Mouse (Mus musculus) spleen, embryonic (tissue): Measurements from ENCODE around the gene March6.

Experiments used
- CTCF ChIA-PET: fragments of 350-600 bp; sonication (Branson Sonifier 250); formaldehyde crosslinking; loops from one replicate; lab custom pipeline; 2022; lab: Charles Lee

March6 gene

GRCm38 (mm10) chr15:31517186-31517585 is 13.7 kb downstream of the March6 start:
- CTCF ChIA-PET, result no interaction called here

DNA sequence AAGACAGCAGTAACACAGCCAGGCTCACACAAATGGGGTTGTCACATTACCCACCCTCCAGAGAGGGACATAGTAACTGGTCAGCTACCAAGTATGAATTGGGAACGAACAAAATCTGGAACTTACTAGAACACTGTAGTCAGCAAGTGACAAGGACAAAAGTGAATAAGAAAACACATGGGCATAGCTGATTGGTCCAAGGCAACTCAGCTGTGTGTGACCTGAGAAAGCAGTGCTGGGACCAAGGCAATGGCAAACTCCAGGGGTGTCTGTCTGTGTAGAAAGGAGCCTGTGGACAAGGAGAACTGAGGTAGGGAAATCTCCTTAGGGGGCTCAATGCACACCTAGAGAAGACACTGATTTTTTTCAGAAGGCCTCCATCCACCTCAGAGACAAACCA is 19.1 kb downstream of the March6 start:
- CTCF ChIA-PET, result no interaction called here

- CTCF ChIA-PET, result no interaction called here
Observed at GRCm38 (mm10) chr15:31511406-31511771, 19.5 kb downstream of the March6 start.

DNA sequence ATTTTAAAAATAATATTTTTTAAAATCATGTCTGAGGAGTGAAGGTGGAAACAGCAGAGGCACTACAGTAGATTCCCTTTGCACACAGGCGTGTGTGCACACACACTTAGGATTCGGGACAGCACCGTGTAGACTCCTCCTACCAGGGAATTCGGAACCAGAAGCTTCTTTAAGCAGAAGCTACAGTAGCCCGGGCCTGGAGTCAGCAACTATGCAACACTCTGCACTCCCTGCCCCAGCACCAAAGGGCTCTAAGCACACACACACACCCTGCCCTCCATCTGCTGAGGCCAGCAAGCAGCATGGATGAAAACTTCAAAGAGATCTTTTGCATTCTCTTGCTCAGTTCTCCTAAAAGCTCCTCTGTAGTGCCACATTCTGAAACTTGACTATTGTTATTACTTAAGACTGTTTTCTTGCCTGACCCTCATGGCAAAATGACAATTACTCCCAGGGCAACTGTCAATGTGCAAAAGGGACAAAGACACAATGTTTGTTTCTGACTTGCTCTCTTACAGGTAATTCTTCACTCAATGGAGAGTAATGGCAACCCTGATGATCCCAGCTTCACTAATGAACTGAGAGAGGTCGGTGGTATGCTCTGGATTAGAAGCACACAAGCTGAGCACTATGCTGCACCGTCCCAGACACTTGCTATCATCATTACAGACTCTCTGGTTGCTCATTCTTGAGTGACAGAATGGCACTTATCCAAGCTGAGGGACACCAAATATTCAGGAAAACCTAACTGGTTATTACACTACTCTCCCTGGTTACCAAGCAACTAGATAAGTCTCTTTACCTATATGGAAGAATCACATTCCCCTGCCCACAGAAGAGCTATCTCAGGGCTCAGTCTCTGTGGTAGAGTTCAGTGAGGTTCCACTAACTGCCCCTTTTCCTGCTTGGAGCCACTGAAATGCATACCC is 20.1 kb downstream of the March6 start:
- CTCF ChIA-PET, result no interaction called here

GRCm38 (mm10) chr15:31505082-31505481 is 25.8 kb downstream of the March6 start:
- CTCF ChIA-PET, result no interaction called here

DNA sequence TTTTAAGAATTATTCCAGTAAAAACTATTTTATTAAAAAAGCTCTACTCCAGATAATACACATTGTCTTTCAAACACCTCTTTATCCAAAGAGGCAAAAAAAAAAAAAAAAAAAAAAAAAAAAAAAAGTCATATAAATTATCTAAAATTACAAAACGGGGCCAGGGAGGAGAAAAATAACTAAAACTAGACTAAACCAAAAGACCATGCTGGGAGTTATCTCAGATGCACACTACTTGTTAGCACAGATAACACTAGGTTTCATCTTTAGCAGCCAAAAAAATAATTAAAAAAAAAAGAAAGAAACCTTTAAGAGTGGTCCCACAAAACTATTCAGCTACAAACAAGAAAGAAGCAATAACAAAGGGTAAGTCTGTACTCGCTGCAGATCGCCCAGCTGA is 27.4 kb downstream of the March6 start:
- CTCF ChIA-PET, result interaction anchor here (0.6 kb wide), 2 partner anchors 18 to 1134 kb away, joined by 6 read pairs; no protein-coding TSS in a partner anchor

- CTCF ChIA-PET, result interaction anchor here (0.6 kb wide), 2 partner anchors 18 to 1135 kb away, joined by 6 read pairs; no protein-coding TSS in a partner anchor
Observed at GRCm38 (mm10) chr15:31502996-31503395, 27.9 kb downstream of the March6 start.

DNA sequence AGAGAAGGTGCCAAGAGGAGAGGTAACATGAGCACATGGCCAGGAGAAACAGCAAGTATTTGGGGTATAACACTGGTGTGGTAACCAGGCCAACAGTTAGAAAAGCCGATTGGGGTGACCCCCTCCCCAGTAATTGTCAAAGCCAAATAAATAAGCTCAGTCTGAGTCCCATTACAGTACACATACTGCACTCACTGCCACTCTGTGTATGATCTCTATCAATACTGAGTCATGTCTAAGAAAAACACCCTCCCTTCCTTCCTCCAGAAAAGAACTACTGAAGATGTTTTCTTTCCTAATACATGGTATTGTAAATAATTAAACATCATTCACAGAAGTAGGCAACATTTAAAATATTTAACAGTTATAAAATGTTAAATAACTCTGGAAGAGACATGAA is 28.5 kb downstream of the March6 start:
- CTCF ChIA-PET, result no interaction called here

- CTCF ChIA-PET, result no interaction called here
Observed at GRCm38 (mm10) chr15:31494803-31495202, 36.0 kb downstream of the March6 start.

- CTCF ChIA-PET, result no interaction called here
Observed at GRCm38 (mm10) chr15:31494310-31494709, 36.5 kb downstream of the March6 start.

DNA sequence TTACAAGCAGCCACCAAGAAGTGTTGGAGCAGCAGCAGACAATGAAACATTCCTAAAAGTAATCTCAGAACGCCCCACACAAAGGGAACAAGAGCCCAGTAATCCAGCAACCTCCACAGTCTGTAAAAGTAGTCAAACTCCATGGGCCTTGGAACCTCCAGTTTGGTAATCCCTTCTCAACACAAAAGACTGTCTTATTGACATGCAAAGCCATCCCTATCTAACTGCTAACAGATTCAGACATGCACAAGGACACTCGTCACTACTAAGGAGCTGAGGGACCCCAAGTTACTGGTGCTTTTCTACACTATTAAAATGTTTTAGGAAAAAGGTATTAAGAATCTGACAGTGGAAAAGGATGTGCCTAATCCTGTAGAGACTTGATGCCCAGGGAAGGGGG is 43.4 kb downstream of the March6 start:
- CTCF ChIA-PET, result no interaction called here

GRCm38 (mm10) chr15:31476678-31477077 is 54.2 kb downstream of the March6 start:
- CTCF ChIA-PET, result no interaction called here

GRCm38 (mm10) chr15:31472645-31473574 is 57.9 kb downstream of the March6 start:
- CTCF ChIA-PET, result no interaction called here

DNA sequence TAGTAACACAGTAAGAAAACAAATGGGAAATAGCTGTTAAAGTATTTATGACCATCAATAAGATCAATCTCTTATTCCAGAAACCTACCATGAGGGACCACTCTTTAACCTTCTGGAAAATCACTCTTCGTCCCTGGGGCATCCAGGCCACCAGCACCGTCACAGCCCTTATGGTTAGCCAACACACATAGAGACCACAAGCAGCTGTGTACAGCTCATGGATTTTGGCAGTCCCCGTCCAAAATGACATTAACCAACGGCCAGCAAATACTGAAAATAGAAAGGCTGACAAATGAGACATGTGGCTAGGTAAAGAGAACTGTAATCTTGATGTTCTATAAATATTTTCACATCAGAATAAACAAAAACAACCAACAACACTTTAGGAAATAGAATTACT is 59.3 kb downstream of the March6 start:
- CTCF ChIA-PET, result no interaction called here

GRCm38 (mm10) chr15:31469497-31469896 is 61.4 kb downstream of the March6 start:
- CTCF ChIA-PET, result no interaction called here

DNA sequence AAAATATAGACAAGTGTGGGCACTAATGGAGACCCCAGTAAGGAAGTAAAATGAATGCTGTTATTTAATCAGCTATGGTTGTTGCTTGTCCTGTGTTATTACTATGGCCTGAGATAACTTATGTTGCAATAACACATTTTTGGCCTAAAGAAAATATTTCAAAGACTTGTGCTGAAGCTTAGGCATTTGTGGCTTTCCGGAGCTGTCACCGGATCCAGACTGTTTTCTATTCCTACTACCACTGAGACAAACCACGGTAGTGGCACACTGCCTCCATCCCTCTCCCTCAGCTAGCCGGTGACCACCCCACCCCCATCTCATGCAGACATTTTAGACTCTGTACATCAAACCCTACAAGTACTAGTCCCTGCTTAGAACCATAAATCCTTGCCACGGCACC is 62.0 kb downstream of the March6 start:
- CTCF ChIA-PET, result no interaction called here

GRCm38 (mm10) chr15:31466749-31467148 is 64.1 kb downstream of the March6 start:
- CTCF ChIA-PET, result no interaction called here

- CTCF ChIA-PET, result no interaction called here
Observed at GRCm38 (mm10) chr15:31466295-31466694, 64.6 kb downstream of the March6 start.

GRCm38 (mm10) chr15:31465806-31466205 is 65.0 kb downstream of the March6 start:
- CTCF ChIA-PET, result no interaction called here

DNA sequence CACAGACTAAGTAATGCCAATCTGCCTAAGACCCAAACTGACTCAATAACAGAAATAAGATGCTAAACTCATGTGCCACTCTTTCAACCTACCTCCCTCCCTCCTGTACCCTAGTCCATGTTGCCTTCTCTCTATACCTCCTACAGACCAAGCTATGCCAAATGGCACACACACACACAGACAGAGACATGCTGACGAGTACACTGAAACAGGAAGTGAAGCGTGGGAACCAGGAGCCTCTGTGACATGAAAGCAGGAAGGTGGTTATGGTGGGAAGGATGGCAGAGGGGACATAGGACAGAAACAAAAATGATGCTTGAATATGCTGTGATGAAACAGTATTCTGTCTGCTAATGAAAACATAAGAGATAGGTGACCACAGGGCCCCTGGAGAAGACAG is 70.3 kb downstream of the March6 start:
- CTCF ChIA-PET, result no interaction called here

GRCm38 (mm10) chr15:31458081-31458480 is 72.8 kb downstream of the March6 start:
- CTCF ChIA-PET, result no interaction called here

- CTCF ChIA-PET, result no interaction called here
Observed at GRCm38 (mm10) chr15:31456381-31456780, 74.5 kb downstream of the March6 start.
